Mouse (Mus musculus) CD4-positive helper T cell, adult 2 months (primary cell): ENCODE data around the gene Olfr284.
A peak's percentile ranks its signal among the peaks of the same experiment; 100 is the strongest.

Experiments used
- DNase-seq: peaks from one replicate; pipeline ENCODE4 v3.0.0-alpha.2; 2012; ENCODE audit warnings: low read depth, missing footprints, low spot score

Olfr284 gene

DNA sequence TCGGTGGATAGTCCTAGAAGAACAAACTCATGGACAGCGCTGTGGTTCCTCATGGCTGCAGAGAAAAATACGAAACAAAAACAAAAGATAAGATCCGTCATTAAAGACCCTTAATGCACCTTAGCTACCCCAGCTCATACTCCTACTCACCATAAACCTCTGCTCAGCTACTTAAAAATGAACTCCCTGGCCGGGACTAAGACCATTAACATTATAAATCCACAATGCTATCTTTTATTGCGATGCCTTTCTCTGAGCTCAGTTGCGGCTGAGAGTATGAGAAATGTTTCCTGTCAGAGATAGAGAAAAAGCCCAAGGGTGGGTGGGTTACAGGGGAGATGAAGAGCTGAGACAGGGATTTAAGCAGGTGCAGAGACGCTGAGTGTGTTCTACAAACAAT is at the start of gene Olfr284:
Gene Olfr284 (minus strand): TSS at position 101 of the 400 bp plus-strand sequence.
- no peak for DNase-seq

DNA sequence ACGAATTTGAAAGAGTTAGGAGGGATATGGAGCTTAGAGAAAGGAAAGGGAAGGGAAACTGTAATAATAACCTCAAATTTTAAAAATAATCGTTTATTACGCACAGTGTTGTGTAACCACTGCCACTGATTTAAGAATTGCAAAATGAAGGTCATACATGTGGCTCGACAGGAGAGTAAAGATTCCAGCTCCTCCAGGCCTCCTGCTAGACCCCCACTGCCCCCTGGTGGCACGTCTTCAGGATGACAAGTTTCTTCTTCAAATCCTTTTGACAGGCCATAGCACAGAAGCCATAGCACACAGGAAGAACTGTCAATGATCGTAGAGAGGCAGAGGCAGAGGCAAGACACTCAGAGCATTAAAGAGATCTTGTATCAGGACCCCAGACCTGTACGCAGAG is 49.0 kb upstream of the Olfr284 start:
- peak; percentile 31 for DNase-seq

DNA sequence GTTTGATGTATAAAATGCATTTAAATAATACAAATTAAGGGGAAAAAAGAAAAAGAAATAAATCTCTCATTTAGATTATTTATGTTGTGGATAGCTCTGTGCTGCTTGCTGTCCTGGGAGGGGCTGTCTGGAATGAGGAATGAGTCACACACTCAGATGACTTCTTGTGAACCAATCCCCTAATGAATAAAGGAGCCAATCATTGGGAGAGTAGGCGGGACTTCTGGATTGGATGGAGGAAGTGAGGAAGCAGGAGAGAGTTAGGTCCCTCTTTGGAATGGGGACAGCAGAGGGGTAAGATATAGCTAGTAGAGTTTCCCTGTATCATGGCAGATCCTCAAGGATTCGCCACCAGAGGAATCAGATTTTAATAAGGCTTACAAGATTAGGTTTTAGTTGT is 46.8 kb upstream of the Olfr284 start:
- no peak for DNase-seq

- no peak for DNase-seq
Measured at GRCm38 (mm10) chr15:98380846-98381245, 40.1 kb upstream of the Olfr284 start, which contains the start of gene Olfr283. TSS of gene Olfr283 (minus strand) at chr15:98380946.

- no peak for DNase-seq
Measured at GRCm38 (mm10) chr15:98378209-98378608, 37.4 kb upstream of the Olfr284 start.

DNA sequence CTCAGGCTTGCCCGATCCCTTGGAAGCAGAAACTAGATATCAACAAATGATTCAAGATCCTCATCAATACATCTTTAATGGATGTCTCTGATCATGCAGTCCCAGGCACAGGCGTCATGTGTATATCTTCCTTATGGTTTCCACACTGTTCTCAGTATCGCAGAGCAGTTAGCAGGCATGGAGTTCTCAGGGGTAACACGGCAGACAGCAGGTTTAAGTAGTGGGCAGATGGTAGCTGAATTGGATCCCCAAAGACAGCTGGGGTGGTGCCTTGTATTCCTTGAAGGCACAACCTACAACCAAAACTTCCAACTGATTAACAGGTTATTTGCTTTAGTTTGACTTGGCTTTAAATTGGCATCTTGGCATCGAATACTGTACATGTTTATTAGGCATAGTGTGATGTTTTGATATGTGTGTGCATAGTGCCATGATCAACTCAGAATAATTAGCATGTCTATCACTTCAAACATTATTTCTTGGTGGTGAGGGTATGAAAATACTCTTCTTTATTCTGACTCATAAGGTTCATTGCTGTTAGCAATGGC is 23.5 kb downstream of the Olfr284 start, which contains the start of gene Olfr285:
Gene Olfr285 (minus strand): TSS at position 177 of the 548 bp plus-strand sequence.
- no peak for DNase-seq

GRCm38 (mm10) chr15:98315703-98316102 is 25.1 kb downstream of the Olfr284 start:
- DNase-seq: no peak

DNA sequence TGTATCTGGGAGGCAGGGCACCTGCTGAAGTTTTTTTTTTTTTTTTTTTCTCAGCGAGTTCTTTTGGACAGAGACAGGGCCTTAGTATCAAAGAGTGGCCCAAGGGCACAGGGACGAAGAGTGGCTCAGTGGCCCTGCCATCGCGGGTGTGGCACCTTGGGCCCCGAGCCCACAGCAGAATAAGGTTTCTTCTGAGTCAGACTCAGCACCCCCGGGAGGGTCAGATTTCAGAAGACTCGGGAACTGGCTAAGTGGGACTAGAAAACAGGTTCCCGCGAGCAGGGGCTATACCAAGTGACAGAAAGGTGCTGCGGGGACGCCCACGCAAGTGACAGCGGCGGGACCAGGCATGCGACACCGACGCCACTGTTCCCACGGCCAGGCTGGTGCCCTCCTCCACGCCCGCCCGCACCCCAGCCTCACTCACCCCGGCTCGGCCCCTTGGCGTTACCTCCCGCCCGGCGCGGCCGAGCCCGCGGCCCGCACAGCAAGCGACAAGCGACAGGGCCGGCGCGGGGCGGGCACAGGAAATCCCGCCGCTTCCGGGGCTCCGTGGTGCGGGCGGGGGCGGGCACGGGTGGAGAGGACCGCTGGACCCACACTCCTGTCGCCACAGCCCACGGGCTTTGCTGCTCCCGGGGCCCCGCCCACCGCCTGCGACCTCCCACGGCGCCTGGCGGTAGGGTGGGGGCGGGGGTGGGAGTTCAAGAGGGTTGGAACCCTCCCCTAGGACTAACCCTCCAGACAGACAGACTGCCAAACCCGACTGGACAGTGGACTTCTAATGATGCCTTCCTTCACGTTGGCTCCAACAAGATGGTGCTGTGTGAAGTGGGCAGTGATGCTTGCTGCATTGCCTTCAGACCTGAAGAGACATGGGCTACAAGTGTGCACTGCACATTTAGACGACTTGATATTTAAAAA is 44.9 kb downstream of the Olfr284 start, which contains the start of gene Zfp641:
Gene Zfp641 (minus strand): TSS at position 534 of the 924 bp plus-strand sequence.
- peak; percentile 13 for DNase-seq

GRCm38 (mm10) chr15:98293651-98294050 is 47.1 kb downstream of the Olfr284 start:
- DNase-seq: no peak
